Mouse (Mus musculus) stomach, embryonic 14.5 days (tissue): Measurements from ENCODE around the gene Zfp322a. TPM values are rescaled to one million over a fixed set of nuclear protein-coding genes. Genes with fewer than 3 reads are reported as not detected.
"Not testable (repeated sequence)": the region's sequence is repeated elsewhere in the genome, so short reads cannot be mapped to it uniquely, and the experiment has no call there.

Experiments used
- ATAC-seq: fragments of 200-750 bp; cut with Nextera tagmentation; 2 replicates; pipeline ENCODE4 v1.8.0; 2017; ENCODE audit warnings: low read depth, moderate TSS enrichment; ENCODE audit not compliant: insufficient number of reproducible peaks, insufficient read depth, low FRiP score
- H3K27ac ChIP-seq: fragments of 300-500 bp; sonication (generic); 2 replicates; pipeline ENCODE4 v1.5.1; 2014; ENCODE audit warnings: mild to moderate bottlenecking, low read length, moderate library complexity, mixed read lengths
- H3K27me3 ChIP-seq: fragments of 300-500 bp; sonication (generic); 2 replicates; pipeline ENCODE4 v1.6.1; 2014; ENCODE audit warnings: low read length, control low read depth, mixed read lengths; ENCODE audit not compliant: control insufficient read depth, insufficient read depth
- H3K36me3 ChIP-seq: fragments of 300-500 bp; sonication (generic); 2 replicates; pipeline ENCODE4 v1.6.1; 2014; ENCODE audit warnings: mild to moderate bottlenecking, control low read depth, low read length, moderate library complexity, mixed read lengths; ENCODE audit not compliant: control insufficient read depth, insufficient read depth
- H3K4me1 ChIP-seq: fragments of 300-500 bp; sonication (generic); 2 replicates; pipeline ENCODE4 v1.6.1; 2014; ENCODE audit warnings: low read length, control low read depth, mixed read lengths; ENCODE audit not compliant: control insufficient read depth, insufficient read depth
- H3K4me2 ChIP-seq: fragments of 300-500 bp; sonication (generic); replicated peaks from 2 replicates; pipeline ENCODE4 v1.6.1; 2014; ENCODE audit warnings: low read depth, low read length, control low read depth
- H3K4me3 ChIP-seq: fragments of 300-500 bp; sonication (generic); 2 replicates; pipeline ENCODE4 v1.5.1; 2014; ENCODE audit warnings: low read depth, low read length, control low read depth
- H3K9ac ChIP-seq: fragments of 300-500 bp; sonication (generic); replicated peaks from 2 replicates; pipeline ENCODE4 v1.6.1; 2014; ENCODE audit warnings: low read depth, mild to moderate bottlenecking, control low read depth, low read length, moderate library complexity, mixed read lengths
- H3K9me3 ChIP-seq: fragments of 300-500 bp; sonication (generic); 2 replicates; pipeline ENCODE4 v1.6.1; 2016; ENCODE audit warnings: low read depth, low read length, control low read depth; ENCODE audit not compliant: control insufficient read depth
- WGBS: fragments of 180-500 bp; shearing (Covaris S2); extraction: QIAGEN DNeasy Blood & Tissue Kit; methylation state at CpG from one replicate; pipeline ENCODE4 v1.1.7; 2014; 5-methylcytosine and 5-hydroxymethylcytosine counted together
- polyA plus RNA-seq: library from polyadenylated mRNA; unstranded; fragments of >200 nt; fragmentation: Nextera tagmentation; extraction: Ambion mirVana; gene quantifications from 2 replicates; pipeline ENCODE4 v1.2.1, GENCODE M21; 2014

Zfp322a gene
- polyA plus RNA-seq, 1 experiment from 2014 or later, result 49.8 TPM

GRCm38 (mm10) chr13:23369421-23369765 is 385 bp upstream of the Zfp322a start:
- Histone ChIP-seq H3K36me3 (no peaks in the 10 kb centered on the region; the same call in 1 of the 2 replicates), H3K4me2 (peak overlapping the region; percentile 70), H3K4me1 (peaks cover 9% of the 10 kb centered on the region; the same call in 1 of the 2 replicates), H3K4me3 (peak overlapping the region; percentile 78), H3K27ac (peak overlapping the region; percentile 94), H3K9me3 (no peaks in the 10 kb centered on the region), H3K27me3 (no peaks in the 10 kb centered on the region), H3K9ac (peak overlapping the region; percentile 78)
- peak; percentile 8; the same call in 1 of the 2 replicates for ATAC-seq
- whole genome bisulfite sequencing, result under 1% methylated on average over 10 of the region's 10 CpGs

GRCm38 (mm10) chr13:23361536-23361935 is 7.5 kb downstream of the Zfp322a start:
- Histone ChIP-seq H3K9ac (no peak overlapping the region), H3K4me3 (no peak overlapping the region), H3K27me3 (no peaks in the 10 kb centered on the region), H3K4me2 (no peak overlapping the region), H3K4me1 (no peaks in the 10 kb centered on the region), H3K27ac (no peak overlapping the region), H3K9me3 (no peaks in the 10 kb centered on the region), H3K36me3 (peaks cover 38% of the 10 kb centered on the region)
- WGBS, result 83% methylated on average over 4 of the region's 4 CpGs
- no peak for ATAC-seq

- not testable (repeated sequence) for H3K4me1 ChIP-seq, H3K9ac ChIP-seq, H3K27me3 ChIP-seq, H3K27ac ChIP-seq, H3K4me3 ChIP-seq, ATAC-seq, H3K9me3 ChIP-seq, H3K4me2 ChIP-seq
- WGBS, result 88% methylated on average over 5 of the region's 5 CpGs
- H3K36me3 ChIP-seq, result peaks cover 24% of the 10 kb centered on the region
Observed at GRCm38 (mm10) chr13:23354541-23354940, 14.5 kb downstream of the Zfp322a start.

GRCm38 (mm10) chr13:23317305-23317889 is 51.6 kb downstream of the Zfp322a start:
- Histone ChIP-seq H3K4me1 (peaks cover 8% of the 10 kb centered on the region; the same call in 1 of the 2 replicates), H3K9me3 (no peaks in the 10 kb centered on the region), H3K4me2 (peak overlapping the region; percentile 18; the same call in 1 of the 2 replicates), H3K4me3 (no peak overlapping the region), H3K27me3 (peaks cover 9% of the 10 kb centered on the region; the same call in 1 of the 2 replicates), H3K36me3 (no peaks in the 10 kb centered on the region), H3K27ac (no peak overlapping the region), H3K9ac (no peak overlapping the region)
- 6% methylated on average over 18 of the region's 18 CpGs for WGBS
- no peak for ATAC-seq

DNA sequence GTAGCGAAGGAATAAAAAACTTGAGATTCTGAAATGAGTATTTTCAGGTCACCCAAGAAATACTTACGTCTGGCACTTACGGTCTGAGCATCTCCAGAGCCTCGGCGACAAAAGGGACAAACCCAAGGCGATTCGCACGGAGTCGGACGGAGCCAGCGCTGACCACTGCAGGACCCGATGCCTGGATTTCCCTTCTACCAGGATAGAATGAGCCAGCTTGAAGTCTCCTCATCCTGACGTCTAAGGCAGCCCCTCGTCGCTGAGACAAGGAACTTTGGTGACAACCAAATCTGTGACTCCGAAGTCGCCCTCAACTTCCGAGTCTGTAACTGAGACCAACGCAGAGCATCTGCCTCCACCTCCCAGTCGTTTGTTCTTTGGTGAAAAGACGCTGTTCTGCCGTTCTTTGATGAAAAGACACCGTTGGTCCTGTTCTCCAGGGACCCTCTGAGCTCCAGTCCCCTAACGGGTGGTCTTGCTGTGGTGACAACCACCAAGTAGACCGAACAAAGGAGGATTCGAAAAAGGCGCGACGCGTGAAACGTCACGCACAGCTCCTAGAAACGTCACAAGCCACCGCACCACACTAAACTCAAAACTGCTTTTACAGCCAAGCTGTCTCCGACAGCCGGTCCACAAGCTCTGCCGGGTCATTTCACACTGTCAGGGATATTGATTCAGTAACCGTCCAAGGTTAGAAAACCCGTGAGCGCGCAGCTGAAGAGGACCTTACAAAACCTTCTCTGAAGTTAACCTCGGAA is 55.9 kb downstream of the Zfp322a start:
- peaks cover 16% of the 10 kb centered on the region; the same call in 1 of the 2 replicates for H3K4me1 ChIP-seq
- no peaks in the 10 kb centered on the region for H3K9me3 ChIP-seq
- peak overlapping the region; percentile 36 for H3K4me3 ChIP-seq
- WGBS, result 2% methylated on average over 42 of the region's 42 CpGs
- no peaks in the 10 kb centered on the region for H3K36me3 ChIP-seq
- H3K4me2 ChIP-seq, result peak overlapping the region; percentile 69
- H3K27me3 ChIP-seq, result peaks cover 25% of the 10 kb centered on the region; the same call in 1 of the 2 replicates
- no peak for ATAC-seq
- H3K27ac ChIP-seq, result no peak overlapping the region
- H3K9ac ChIP-seq, result no peak overlapping the region

GRCm38 (mm10) chr13:23310036-23310435 is 59.0 kb downstream of the Zfp322a start:
- Histone ChIP-seq H3K36me3 (no peaks in the 10 kb centered on the region), H3K27me3 (0 out of 2 replicates have a peak, but pooled peaks cover 21% of the 10 kb centered on the region), H3K4me1 (peaks cover 19% of the 10 kb centered on the region; the same call in 1 of the 2 replicates), H3K4me2 (peak overlapping the region; percentile 70), H3K9ac (no peak overlapping the region), H3K4me3 (peak overlapping the region; percentile 32), H3K9me3 (no peaks in the 10 kb centered on the region), H3K27ac (no peak overlapping the region)
- WGBS, result 2% methylated on average over 11 of the region's 11 CpGs
- ATAC-seq, result no peak

DNA sequence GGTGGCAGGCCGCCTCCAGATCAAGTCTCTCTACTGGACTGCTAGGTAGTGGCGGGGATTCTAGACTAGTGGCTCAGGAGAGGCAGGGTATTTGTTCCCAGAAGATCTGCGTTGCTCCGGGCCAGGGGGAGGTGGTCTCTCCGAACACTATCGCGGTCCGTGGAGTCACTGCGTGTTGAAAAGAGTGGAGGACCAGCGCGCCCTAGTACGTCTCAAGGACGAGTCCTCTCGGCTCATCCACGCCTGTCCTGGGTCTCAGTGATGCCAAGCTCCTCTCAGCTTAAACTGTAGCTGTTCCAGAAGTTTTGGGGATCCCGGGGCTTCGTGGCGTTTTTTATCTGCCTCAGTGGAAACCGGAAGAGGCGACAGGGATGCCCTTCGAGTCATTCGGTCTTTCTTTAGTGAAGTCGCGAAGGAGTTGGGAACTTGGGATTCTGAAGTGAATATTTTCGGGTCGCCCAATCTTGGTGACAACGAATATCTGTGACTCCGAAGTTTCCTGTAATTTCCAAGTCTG is 59.5 kb downstream of the Zfp322a start:
- H3K4me3 ChIP-seq, result peak overlapping the region; percentile 32
- ATAC-seq, result no peak
- peaks cover 19% of the 10 kb centered on the region; the same call in 1 of the 2 replicates for H3K4me1 ChIP-seq
- WGBS, result under 1% methylated on average over 28 of the region's 28 CpGs
- H3K9ac ChIP-seq, result no peak overlapping the region
- no peaks in the 10 kb centered on the region for H3K36me3 ChIP-seq
- H3K9me3 ChIP-seq, result no peaks in the 10 kb centered on the region
- H3K27ac ChIP-seq, result no peak overlapping the region
- peak overlapping the region; percentile 70 for H3K4me2 ChIP-seq
- H3K27me3 ChIP-seq, result 0 out of 2 replicates have a peak, but pooled peaks cover 21% of the 10 kb centered on the region

- Histone ChIP-seq H3K27me3 (0 out of 2 replicates have a peak, but pooled peaks cover 21% of the 10 kb centered on the region), H3K4me2 (peak overlapping the region; percentile 70), H3K4me1 (peaks cover 19% of the 10 kb centered on the region; the same call in 1 of the 2 replicates), H3K4me3 (peak overlapping the region; percentile 32)
- ATAC-seq, H3K27ac ChIP-seq, H3K36me3 ChIP-seq, H3K9ac ChIP-seq, H3K9me3 ChIP-seq: not testable (repeated sequence)
- WGBS, result 5% methylated on average over 18 of the region's 18 CpGs
Observed at GRCm38 (mm10) chr13:23308639-23309307, 60.2 kb downstream of the Zfp322a start.
